Mouse (Mus musculus) intestine, embryonic 16.5 days (tissue): ENCODE measurements around the gene Ing4. TPM values are rescaled to one million over a fixed set of nuclear protein-coding genes. Genes with fewer than 3 reads are reported as not detected.
"Not testable (repeated sequence)": the region's sequence is repeated elsewhere in the genome, so short reads cannot be mapped to it uniquely, and the experiment has no call there.

Source experiments
- ATAC-seq: fragments of 200-750 bp; cut with Nextera tagmentation; 2 replicates; pipeline ENCODE4 v1.8.0; 2017; ENCODE audit warnings: moderate TSS enrichment, moderate library complexity
- H3K27ac ChIP-seq: fragments of 300-500 bp; sonication (generic); 2 replicates; pipeline ENCODE4 v1.5.1; 2014; ENCODE audit warnings: mild to moderate bottlenecking, low read length
- H3K27me3 ChIP-seq: fragments of 300-500 bp; sonication (generic); replicated peaks from 2 replicates; pipeline ENCODE4 v1.6.1; 2014; ENCODE audit warnings: low read length, control low read depth, mixed read lengths; ENCODE audit not compliant: control insufficient read depth, insufficient read depth
- H3K36me3 ChIP-seq: fragments of 300-500 bp; sonication (generic); 2 replicates; pipeline ENCODE4 v1.6.1; 2014; ENCODE audit warnings: low read length, control low read depth; ENCODE audit not compliant: control insufficient read depth, insufficient read depth
- H3K4me1 ChIP-seq: fragments of 300-500 bp; sonication (generic); 2 replicates; pipeline ENCODE4 v1.6.1; 2014; ENCODE audit warnings: low read length, control low read depth, mixed read lengths; ENCODE audit not compliant: control insufficient read depth, insufficient read depth
- H3K4me2 ChIP-seq: fragments of 300-500 bp; sonication (generic); 2 replicates; pipeline ENCODE4 v1.6.1; 2014; ENCODE audit warnings: low read depth, low read length, control low read depth
- H3K4me3 ChIP-seq: fragments of 300-500 bp; sonication (generic); 2 replicates; pipeline ENCODE4 v1.5.1; 2014; ENCODE audit warnings: mild to moderate bottlenecking, low read length
- H3K9ac ChIP-seq: fragments of 300-500 bp; sonication (generic); 2 replicates; pipeline ENCODE4 v1.6.1; 2014; ENCODE audit warnings: low read depth, low read length
- H3K9me3 ChIP-seq: fragments of 300-500 bp; sonication (generic); 2 replicates; pipeline ENCODE4 v1.6.1; 2016; ENCODE audit warnings: low read length, control low read depth; ENCODE audit not compliant: control insufficient read depth
- WGBS: fragments of 180-500 bp; shearing (Covaris S2); extraction: QIAGEN DNeasy Blood & Tissue Kit; methylation state at CpG from one replicate; pipeline ENCODE4 v1.1.7; 2014; 5-methylcytosine and 5-hydroxymethylcytosine counted together
- polyA plus RNA-seq: library from polyadenylated mRNA; unstranded; fragments of >200 nt; fragmentation: Nextera tagmentation; extraction: Ambion mirVana; gene quantifications from 2 replicates; pipeline ENCODE4 v1.2.1, GENCODE M21; 2015

Gene Ing4
- polyA plus RNA-seq, 1 experiment from 2014 or later: 105 TPM

GRCm38 (mm10) chr6:125062511-125062910 is 23.0 kb downstream of the Ing4 start:
- no peaks in the 10 kb centered on the region for H3K27me3 ChIP-seq
- H3K9me3 ChIP-seq: no peaks in the 10 kb centered on the region
- no peaks in the 10 kb centered on the region for H3K36me3 ChIP-seq
- H3K9ac ChIP-seq: no peak overlapping the region
- 0 out of 2 replicates have a peak, but pooled peaks cover 6% of the 10 kb centered on the region for H3K4me1 ChIP-seq
- H3K4me3 ChIP-seq: no peak overlapping the region
- no peak for ATAC-seq
- 83% methylated on average over 5 of the region's 5 CpGs for WGBS
- H3K27ac ChIP-seq: no peak overlapping the region
- H3K4me2 ChIP-seq: no peak overlapping the region

GRCm38 (mm10) chr6:125063906-125064305 is 24.3 kb downstream of the Ing4 start:
- Histone ChIP-seq H3K9ac (no peak overlapping the region), H3K9me3 (no peaks in the 10 kb centered on the region), H3K4me1 (0 out of 2 replicates have a peak, but pooled peaks cover 6% of the 10 kb centered on the region), H3K27me3 (no peaks in the 10 kb centered on the region), H3K36me3 (no peaks in the 10 kb centered on the region), H3K4me3 (no peak overlapping the region), H3K4me2 (no peak overlapping the region), H3K27ac (no peak overlapping the region)
- no peak for ATAC-seq
- WGBS: 67% methylated on average over 6 of the region's 6 CpGs

- H3K27ac ChIP-seq, H3K4me2 ChIP-seq, H3K27me3 ChIP-seq, H3K9ac ChIP-seq, ATAC-seq, H3K4me3 ChIP-seq, H3K36me3 ChIP-seq, H3K9me3 ChIP-seq, H3K4me1 ChIP-seq: not testable (repeated sequence)
- WGBS: no CpG with 5 or more reads among the region's 1 CpGs
Observed at GRCm38 (mm10) chr6:125065223-125065622, 25.7 kb downstream of the Ing4 start.

- Histone ChIP-seq H3K4me2 (peak within 1 kb of the TSS; percentile 43), H3K27ac (no peak within 1 kb of the TSS), H3K9ac (peak within 1 kb of the TSS; percentile 56), H3K36me3 (no peaks in the 10 kb centered on the region), H3K4me3 (peak within 1 kb of the TSS; percentile 37), H3K4me1 (peaks cover 9% of the 10 kb centered on the region), H3K27me3 (no peaks in the 10 kb centered on the region), H3K9me3 (no peaks in the 10 kb centered on the region)
- peak; percentile 52 for ATAC-seq
- WGBS: 45% methylated on average over 8 of the region's 8 CpGs
Observed at GRCm38 (mm10) chr6:125067571-125067995, 28.0 kb downstream of the Ing4 start, which contains the start of gene Lpar5. Gene Lpar5, plus strand, starts transcription at chr6:125067920.

GRCm38 (mm10) chr6:125071170-125071895 is 31.8 kb downstream of the Ing4 start:
- peak overlapping the region; percentile 36 for H3K4me2 ChIP-seq
- H3K27ac ChIP-seq: peak overlapping the region; percentile 91
- H3K4me3 ChIP-seq: peak overlapping the region; percentile 11
- no peaks in the 10 kb centered on the region for H3K27me3 ChIP-seq
- 75% methylated on average over 18 of the region's 18 CpGs for WGBS
- H3K9me3 ChIP-seq: no peaks in the 10 kb centered on the region
- peaks cover 9% of the 10 kb centered on the region for H3K4me1 ChIP-seq
- peak overlapping the region; percentile 25 for H3K9ac ChIP-seq
- no peaks in the 10 kb centered on the region for H3K36me3 ChIP-seq
- ATAC-seq: peak; percentile 93

- Histone ChIP-seq H3K27me3 (no peaks in the 10 kb centered on the region), H3K36me3 (no peaks in the 10 kb centered on the region), H3K4me1 (peaks cover 9% of the 10 kb centered on the region), H3K4me3 (peak overlapping the region; percentile 11; the same call in 1 of the 2 replicates), H3K9me3 (no peaks in the 10 kb centered on the region), H3K9ac (peak overlapping the region; percentile 25), H3K4me2 (peak overlapping the region; percentile 36), H3K27ac (peak overlapping the region; percentile 91)
- 21% methylated on average over 1 of the region's 2 CpGs for WGBS
- ATAC-seq: peak; percentile 10; the same call in 1 of the 2 replicates
Observed at GRCm38 (mm10) chr6:125071896-125072279, 32.3 kb downstream of the Ing4 start.

- no peak overlapping the region for H3K9ac ChIP-seq
- H3K27ac ChIP-seq: no peak overlapping the region
- no peaks in the 10 kb centered on the region for H3K9me3 ChIP-seq
- no peak overlapping the region for H3K4me2 ChIP-seq
- ATAC-seq: no peak
- 64% methylated on average over 8 of the region's 8 CpGs for WGBS
- no peak overlapping the region for H3K4me3 ChIP-seq
- no peaks in the 10 kb centered on the region for H3K36me3 ChIP-seq
- no peaks in the 10 kb centered on the region for H3K27me3 ChIP-seq
- peaks cover 9% of the 10 kb centered on the region for H3K4me1 ChIP-seq
Observed at GRCm38 (mm10) chr6:125073825-125074224, 34.3 kb downstream of the Ing4 start.

GRCm38 (mm10) chr6:125081394-125081793 is 41.8 kb downstream of the Ing4 start:
- H3K4me2 ChIP-seq: peak overlapping the region; percentile 88
- WGBS: 25% methylated on average over 25 of the region's 25 CpGs
- H3K27me3 ChIP-seq: no peaks in the 10 kb centered on the region
- peak overlapping the region; percentile 79 for H3K27ac ChIP-seq
- H3K9me3 ChIP-seq: no peaks in the 10 kb centered on the region
- peaks cover 20% of the 10 kb centered on the region for H3K4me1 ChIP-seq
- H3K9ac ChIP-seq: peak overlapping the region; percentile 71
- H3K36me3 ChIP-seq: no peaks in the 10 kb centered on the region
- H3K4me3 ChIP-seq: peak overlapping the region; percentile 49
- peak; percentile 23; the same call in 1 of the 2 replicates for ATAC-seq

GRCm38 (mm10) chr6:125081797-125082560 is 42.4 kb downstream of the Ing4 start:
- Histone ChIP-seq H3K4me2 (peak overlapping the region; percentile 88), H3K27ac (peak overlapping the region; percentile 79), H3K4me3 (peak overlapping the region; percentile 49), H3K27me3 (no peaks in the 10 kb centered on the region), H3K9ac (peak overlapping the region; percentile 71), H3K9me3 (no peaks in the 10 kb centered on the region), H3K36me3 (no peaks in the 10 kb centered on the region), H3K4me1 (peaks cover 20% of the 10 kb centered on the region)
- peak; percentile 89 for ATAC-seq
- 25% methylated on average over 45 of the region's 45 CpGs for WGBS
